Mouse (Mus musculus) urinary bladder, postnatal 14 days (tissue): ENCODE results near the gene Nfatc2.

ENCODE experiments used
- DNase-seq: peaks from one replicate; pipeline ENCODE4 v3.0.0; 2021; ENCODE audit warnings: low spot score

Nfatc2 gene

DNA sequence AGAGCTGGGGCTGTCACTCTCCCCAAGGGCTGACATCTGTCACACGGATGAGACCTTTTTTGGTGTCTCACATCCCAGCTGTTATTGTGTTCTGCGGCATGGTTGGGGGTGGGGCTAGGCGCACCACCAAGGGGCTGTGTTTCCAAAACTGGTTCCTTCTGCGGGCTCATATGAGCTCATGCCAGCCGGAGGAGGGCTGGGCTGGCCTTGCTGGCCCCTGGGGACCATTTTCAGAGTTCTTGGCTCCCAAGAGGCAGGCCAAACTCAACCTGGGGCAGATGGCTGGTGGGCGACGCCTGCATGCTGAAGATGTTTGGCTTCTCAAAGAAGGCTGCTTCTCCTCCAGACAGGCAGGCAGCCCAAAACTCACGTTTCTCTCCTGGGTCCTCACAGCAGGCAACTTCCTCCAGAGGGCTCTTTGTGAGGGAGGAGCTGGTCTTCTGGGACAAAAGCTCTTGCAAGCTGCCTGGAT is 162.4 kb downstream of the Nfatc2 start:
- DNase-seq = no peak

DNA sequence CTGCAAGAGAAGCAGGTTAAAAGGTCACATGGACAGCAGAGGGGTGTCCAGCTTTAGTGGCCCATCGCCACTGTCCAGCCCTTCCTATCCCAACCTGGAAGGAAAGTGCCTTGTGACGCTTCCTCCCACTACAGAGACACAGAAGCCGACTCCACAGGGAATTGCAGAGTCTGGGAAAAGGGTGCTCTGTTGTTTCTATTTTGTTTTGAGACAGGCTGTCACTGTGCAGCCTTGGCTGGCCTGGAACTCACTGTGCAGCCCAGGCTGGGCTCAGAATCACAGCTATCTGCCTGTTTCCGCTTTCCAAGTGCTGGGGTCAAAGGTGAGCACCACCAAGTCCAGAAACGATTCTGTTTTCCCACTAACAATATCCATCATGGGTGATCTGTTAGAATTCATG is 167.3 kb downstream of the Nfatc2 start:
- DNase-seq = no peak

DNA sequence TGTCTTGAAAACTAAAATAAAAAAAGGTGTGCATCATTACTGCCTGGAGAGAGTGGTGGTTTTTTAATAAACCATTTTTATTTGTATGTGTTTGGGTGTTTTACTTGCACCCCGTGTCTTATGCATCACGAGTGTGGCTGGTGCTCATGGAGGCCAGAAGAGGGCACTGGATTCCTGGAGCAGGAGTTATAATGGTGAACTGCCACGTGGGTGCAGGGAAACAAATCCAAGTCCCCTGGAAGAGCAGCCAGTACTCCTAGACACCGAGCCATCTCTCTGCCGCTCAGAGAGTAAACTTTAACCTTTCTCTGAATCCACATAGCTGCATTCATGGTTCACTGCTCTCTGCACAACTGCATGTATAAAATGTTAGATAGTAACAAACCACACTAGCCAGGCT is 168.1 kb downstream of the Nfatc2 start:
- DNase-seq = no peak

DNA sequence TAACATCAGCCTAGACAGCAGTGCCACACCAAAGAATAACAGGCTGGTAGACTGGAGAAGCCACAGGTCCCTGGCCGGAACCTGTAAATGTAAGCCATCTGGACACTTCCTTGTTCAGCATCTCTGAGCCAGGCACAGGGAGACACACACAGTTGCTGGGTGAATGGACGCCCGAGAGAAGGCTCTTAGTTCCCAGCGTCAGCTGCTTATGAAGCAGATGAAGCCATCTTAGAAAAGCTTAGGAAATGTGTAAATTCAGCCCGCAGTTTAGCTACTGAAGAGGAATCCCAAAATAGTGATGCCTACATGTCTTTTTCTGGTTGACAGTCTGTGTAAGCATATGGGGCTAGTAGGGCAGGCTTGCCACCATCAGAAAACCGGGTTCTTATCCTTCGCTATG is 169.1 kb downstream of the Nfatc2 start:
- DNase-seq = no peak

DNA sequence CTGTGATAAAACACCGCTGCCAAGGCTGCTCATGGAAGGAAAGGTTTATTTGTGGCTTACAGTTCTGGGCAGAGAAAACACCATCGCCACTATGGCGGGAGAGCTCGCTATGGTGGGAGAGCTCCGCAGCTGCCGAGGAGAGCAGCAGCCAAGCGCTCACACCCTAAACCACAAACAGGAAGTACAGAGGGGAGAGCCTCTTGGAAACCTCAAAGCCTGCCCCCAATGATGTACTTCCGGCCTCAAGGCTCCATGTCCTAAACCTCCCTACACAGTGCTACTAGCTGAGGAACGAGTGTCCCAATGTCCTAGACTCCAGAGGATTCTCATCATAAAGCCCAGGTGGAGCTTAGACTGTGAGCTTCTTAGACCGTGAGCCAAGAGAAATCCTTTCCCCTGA is 171.9 kb downstream of the Nfatc2 start:
- DNase-seq = no peak

DNA sequence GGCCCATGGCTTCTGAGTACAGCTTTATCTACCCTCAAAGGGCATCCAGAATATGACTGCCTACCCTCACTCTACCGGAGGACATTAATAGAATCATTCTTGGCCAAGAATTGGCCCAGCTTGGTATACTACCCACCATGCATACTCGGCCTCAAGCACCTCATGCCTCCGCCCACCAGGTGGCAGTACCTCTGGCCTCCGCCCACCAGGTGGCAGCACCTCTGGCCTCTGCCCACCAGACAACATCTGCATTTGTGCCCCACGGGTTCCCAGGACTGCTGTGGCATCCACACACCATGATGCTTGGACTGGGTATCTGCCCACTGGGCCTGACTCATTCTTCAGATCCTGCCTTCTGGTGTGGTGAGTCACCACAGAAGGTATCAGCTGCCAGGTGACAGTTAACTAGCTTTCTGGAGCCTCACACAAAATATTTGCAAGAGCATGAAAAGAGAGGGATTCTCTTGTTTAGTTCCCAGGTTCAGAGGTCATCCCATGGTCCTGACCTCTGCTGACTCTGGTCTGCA is 173.0 kb downstream of the Nfatc2 start:
- no peak for DNase-seq
